Comparison of ENCODE assay signal across 8 mouse cellular contexts in the genomic region with DNA sequence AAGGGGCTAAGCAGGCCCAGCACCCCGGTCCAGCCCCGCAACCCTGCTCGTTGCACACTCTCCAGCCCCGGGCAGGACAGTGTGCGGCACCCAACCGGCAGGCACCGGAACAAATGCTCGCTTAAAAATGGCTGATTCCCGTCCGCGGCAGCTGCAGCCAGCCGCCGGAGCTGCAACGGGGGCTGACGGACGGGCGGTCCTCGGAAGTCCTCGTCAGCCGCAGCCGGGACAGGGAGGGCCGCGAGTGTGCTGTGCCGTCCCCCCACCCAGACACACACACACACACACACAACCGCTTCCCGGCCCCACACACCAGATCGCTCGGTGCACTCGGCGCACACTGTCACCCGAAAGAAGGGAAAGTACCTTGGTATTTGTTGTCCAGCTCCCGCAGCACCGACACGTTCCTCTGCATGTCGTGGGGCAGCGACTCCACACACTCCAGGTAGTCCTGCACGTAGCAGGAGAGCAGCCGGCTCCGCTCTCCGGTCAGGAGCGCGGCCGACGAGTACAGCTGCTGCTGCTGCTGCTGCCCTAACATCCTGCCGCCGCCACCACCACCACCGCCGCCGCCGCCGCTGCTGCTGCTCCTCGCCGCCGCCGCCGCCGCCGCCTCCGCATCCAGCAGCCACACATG. TPM values are rescaled to one million over a fixed set of nuclear protein-coding genes. Genes with fewer than 3 reads are reported as not detected.
DNase-seq lines count a peak whose midpoint lies in the region; ATAC-seq and TF ChIP-seq lines count a peak whose summit lies in the region.

No protein-coding gene starts in this region.

- peak; percentile 5 for ATAC-seq in forebrain, postnatal 0 days
- ATAC-seq in liver, postnatal 0 days, result peak; percentile 0
- no peak for ATAC-seq in megakaryocyte progenitor cell, adult 5-6 weeks (replicated peaks; ENCODE audit: poor library complexity)
- ATAC-seq in inflammation-experienced regulatory T-cells, adult 6 months, result no peak

- no peaks in the 10 kb centered on the region for H3K27me3 ChIP-seq in spleen, adult 2 months (ENCODE audit: control insufficient read depth, insufficient read depth, low read length)
- no peaks in the 10 kb centered on the region for H3K27me3 ChIP-seq in forebrain, postnatal 0 days (ENCODE audit: insufficient read depth, low read length)
- H3K27me3 ChIP-seq in liver, postnatal 0 days (ENCODE audit: insufficient read depth, low read length), result no peaks in the 10 kb centered on the region

- H3K9ac ChIP-seq in forebrain, postnatal 0 days, result peak overlapping the region; percentile 68
- H3K9ac ChIP-seq in liver, postnatal 0 days (replicated peaks), result peak overlapping the region; percentile 89

- no peaks in the 10 kb centered on the region for H3K9me3 ChIP-seq in forebrain, postnatal 0 days (ENCODE audit: low read length)
- H3K9me3 ChIP-seq in liver, postnatal 0 days (ENCODE audit: low read length), result no peaks in the 10 kb centered on the region

- peak overlapping the region; percentile 99 for H3K27ac ChIP-seq in gastrocnemius, adult 2 months
- H3K27ac ChIP-seq in spleen, adult 2 months (ENCODE audit: insufficient read depth, low read length), result peak overlapping the region; percentile 90
- peak overlapping the region; percentile 94 for H3K27ac ChIP-seq in forebrain, postnatal 0 days (ENCODE audit: low read depth, low read length)
- peak overlapping the region; percentile 94 for H3K27ac ChIP-seq in liver, postnatal 0 days (ENCODE audit: low read depth)

- WGBS in spleen, adult 2 months, result under 1% methylated on average over 55 of the region's 59 CpGs
- WGBS in forebrain, postnatal 0 days, result under 1% methylated on average over 50 of the region's 59 CpGs
- under 1% methylated on average over 46 of the region's 59 CpGs for WGBS in liver, postnatal 0 days (ENCODE audit: insufficient replicate concordance)

- no peak for TF ChIP-seq EP300 in liver, postnatal 0 days (IDR thresholded peaks at IDR 0.05; ENCODE audit: low read depth)

- no peaks in the 10 kb centered on the region for H3K4me1 ChIP-seq in spleen, adult 2 months (ENCODE audit: control insufficient read depth, insufficient read depth, insufficient read length)
- no peaks in the 10 kb centered on the region for H3K4me1 ChIP-seq in forebrain, postnatal 0 days (ENCODE audit: insufficient read depth)
- H3K4me1 ChIP-seq in liver, postnatal 0 days (ENCODE audit: insufficient read depth), result peaks cover 13% of the 10 kb centered on the region

- peak overlapping the region; percentile 66 for H3K4me2 ChIP-seq in forebrain, postnatal 0 days (ENCODE audit: low read depth)
- H3K4me2 ChIP-seq in liver, postnatal 0 days (ENCODE audit: low read depth, low read length), result peak overlapping the region; percentile 86

- TF ChIP-seq POLR2A in spleen, adult 2 months (IDR thresholded peaks at IDR 0.05; ENCODE audit: low read depth, low read length), result no peak

- H3K4me3 ChIP-seq in gastrocnemius, adult 2 months, result peak overlapping the region; percentile 91
- peak overlapping the region; percentile 92 for H3K4me3 ChIP-seq in spleen, adult 2 months (ENCODE audit: extremely low read depth, insufficient read depth, insufficient read length)
- H3K4me3 ChIP-seq in forebrain, postnatal 0 days (ENCODE audit: low read depth, low read length), result peak overlapping the region; percentile 97
- H3K4me3 ChIP-seq in liver, postnatal 0 days (ENCODE audit: low read depth, low read length), result peak overlapping the region; percentile 87

- no peaks in the 10 kb centered on the region for H3K36me3 ChIP-seq in spleen, adult 2 months (ENCODE audit: control insufficient read depth, insufficient read depth, low read length)
- no peaks in the 10 kb centered on the region for H3K36me3 ChIP-seq in forebrain, postnatal 0 days (ENCODE audit: insufficient read depth)
- H3K36me3 ChIP-seq in liver, postnatal 0 days (replicated peaks; ENCODE audit: insufficient read depth, low read length), result no peaks in the 10 kb centered on the region

- DNase-seq in gastrocnemius, adult 2 months, result peak; percentile 54
- no peak for DNase-seq in gastrocnemius, postnatal 36 days
- DNase-seq in spleen, adult 2 months (ENCODE audit: low read depth in 1 of 2, low spot score in 2 of 2), result peak in 1 of 2 experiments; percentile 19
- DNase-seq in spleen, postnatal 10 days (ENCODE audit: low spot score in 2 of 2), result no peak
- peak; percentile 47 for DNase-seq in forebrain, postnatal 0 days
- DNase-seq in liver, postnatal 0 days, result no peak

- no peak for TF ChIP-seq CTCF in gastrocnemius, adult 2 months (IDR thresholded peaks at IDR 0.05)
- TF ChIP-seq CTCF in spleen, adult 2 months (IDR thresholded peaks at IDR 0.05; ENCODE audit: extremely low read depth, insufficient read depth, insufficient read length, insufficient replicate concordance), result no peak
- no peak for TF ChIP-seq CTCF in forebrain, postnatal 0 days (IDR thresholded peaks at IDR 0.05; ENCODE audit: low read depth)
- TF ChIP-seq CTCF in liver, postnatal 0 days (IDR thresholded peaks at IDR 0.05; ENCODE audit: low read depth), result no peak

- intact Hi-C loops in gastrocnemius, adult 2 months (cut with DNase I), result loop anchor here (2.0 to 5.0 kb wide), 2 partner anchors 69 to 142 kb away; partner anchors contain the start of genes Rwdd4a and Trappc11
- intact Hi-C loops in gastrocnemius, postnatal 36 days (cut with DNase I), result no loop called here

RNA-seq across cellular contexts. Expression of gene Ing2, which starts 1.1 kb away (rescaled TPM):
- total RNA-seq in gastrocnemius, adult 2 months (2021), result 10 to 100 TPM; 14.0 to 18.0 TPM
- total RNA-seq in gastrocnemius, postnatal 36 days (2021), result 10 to 100 TPM; 13.5 to 15.6 TPM
- 1.7 and 2.6 TPM in 2 replicates for polyA plus RNA-seq in spleen, adult 2 months (2012; rRNA removed)
- total RNA-seq in forebrain, postnatal 0 days (2014; rRNA removed), result 8.9 TPM in 2 replicates
- 11.1 and 13.1 TPM in 2 replicates for polyA plus RNA-seq in forebrain, postnatal 0 days (2015; fragmentation: Nextera tagmentation; extraction: Ambion mirVana)
- 10.3 and 12.6 TPM in 2 replicates for polyA plus RNA-seq in liver, postnatal 0 days (2015; fragmentation: Nextera tagmentation; extraction: Ambion mirVana)
- 63.3 and 69.1 TPM in 2 replicates for total RNA-seq in megakaryocyte progenitor cell, adult 5-6 weeks (2015)
- total RNA-seq in megakaryocyte progenitor cell, adult 5-6 weeks (2017), result 37.1 and 53.2 TPM in 2 replicates
- 1 to 10 TPM; 6.3 to 9.3 (median 8.0) TPM for polyA plus RNA-seq in inflammation-experienced regulatory T-cells, adult 6 months (2017; shearing (Covaris generic))

RNA-seq across cellular contexts. Expression of gene Cdkn2aip, which starts 39.5 kb away (rescaled TPM):
- 1 to 10 TPM; 5.0 to 5.2 TPM for total RNA-seq in gastrocnemius, adult 2 months (2021)
- total RNA-seq in gastrocnemius, postnatal 36 days (2021), result 1 to 10 TPM; 5.0 TPM
- polyA plus RNA-seq in spleen, adult 2 months (2012; rRNA removed), result 11.2 and 21.8 TPM in 2 replicates
- total RNA-seq in forebrain, postnatal 0 days (2014; rRNA removed), result 29.5 and 31.1 TPM in 2 replicates
- polyA plus RNA-seq in forebrain, postnatal 0 days (2015; fragmentation: Nextera tagmentation; extraction: Ambion mirVana), result 24.0 and 24.4 TPM in 2 replicates
- 12.8 and 13.7 TPM in 2 replicates for polyA plus RNA-seq in liver, postnatal 0 days (2015; fragmentation: Nextera tagmentation; extraction: Ambion mirVana)
- total RNA-seq in megakaryocyte progenitor cell, adult 5-6 weeks (2015), result 15.6 and 17.2 TPM in 2 replicates
- total RNA-seq in megakaryocyte progenitor cell, adult 5-6 weeks (2017), result 21.2 and 25.0 TPM in 2 replicates
- polyA plus RNA-seq in inflammation-experienced regulatory T-cells, adult 6 months (2017; shearing (Covaris generic)), result 10 to 100 TPM; 14.9 to 17.6 (median 15.4) TPM

Comparison
In these comparisons a context has a peak if more than half of its experiments do, and no peak if none do; other contexts are left out.
1. DNase-seq: peak in gastrocnemius, adult 2 months (single experiment) and forebrain, postnatal 0 days (single experiment); none in gastrocnemius, postnatal 36 days (0 of 2), spleen, postnatal 10 days (0 of 2) and liver, postnatal 0 days (single experiment).
2. ATAC-seq: peak in forebrain, postnatal 0 days (single experiment) and liver, postnatal 0 days (single experiment); none in megakaryocyte progenitor cell, adult 5-6 weeks (single experiment) and inflammation-experienced regulatory T-cells, adult 6 months (single experiment).
3. Peak in every context shown above with its lines, with median percentiles within 50 percentile points of each other: H3K27ac ChIP-seq and H3K4me3 ChIP-seq.